Mouse (Mus musculus): ENCODE measurements at regions not wholly inside any gene's neighbourhood (a gene's known extent, or its start where the extent isn't known, plus 50 kb on each side); places are given as distances from the start of the nearest gene placed in this dataset.
"Not testable (repeated sequence)": the region's sequence is repeated elsewhere in the genome, so short reads cannot be mapped to it uniquely, and the experiment has no call there.

DNA sequence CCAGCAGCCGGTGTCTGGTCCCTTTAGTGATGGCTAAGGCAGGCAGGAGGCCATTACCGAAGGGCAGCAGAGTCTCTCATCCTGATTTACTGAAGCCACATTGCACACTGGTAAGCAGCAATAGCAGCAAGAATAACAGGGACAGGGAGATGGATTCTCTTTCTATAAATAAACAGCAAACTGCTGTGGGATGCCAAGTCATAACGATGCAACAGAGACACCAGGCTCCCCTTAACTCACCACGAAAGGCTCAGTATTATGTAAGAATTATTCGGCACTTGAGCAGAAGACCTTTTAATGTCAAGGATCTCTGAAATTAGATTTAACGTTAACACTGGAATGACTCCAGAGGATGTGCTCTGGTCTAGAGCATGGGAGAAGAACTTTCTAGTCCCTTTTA lies 202.1 kb downstream of the Ddx10 start:
- no peak for DNase-seq

DNA sequence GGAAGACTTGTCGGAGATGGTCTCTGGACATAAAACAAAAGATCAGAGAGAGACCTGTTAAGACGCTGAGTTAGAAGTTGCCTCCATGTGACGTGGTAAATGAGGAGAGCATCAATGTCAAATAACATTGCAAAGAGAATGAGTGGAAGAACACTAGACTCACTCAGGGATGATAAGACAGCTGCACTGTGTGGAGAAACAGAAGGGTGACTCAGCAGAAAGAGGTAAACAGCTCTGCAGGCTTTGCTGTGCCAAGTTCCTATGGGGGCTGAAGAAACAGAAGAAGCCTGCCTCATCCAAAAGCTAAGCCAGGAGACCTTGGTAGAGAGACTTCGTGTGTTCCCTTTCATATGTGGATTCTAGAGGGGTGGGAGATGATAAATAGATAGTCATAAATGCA lies 214.1 kb downstream of the Ddx10 start:
- DNase-seq = no peak

DNA sequence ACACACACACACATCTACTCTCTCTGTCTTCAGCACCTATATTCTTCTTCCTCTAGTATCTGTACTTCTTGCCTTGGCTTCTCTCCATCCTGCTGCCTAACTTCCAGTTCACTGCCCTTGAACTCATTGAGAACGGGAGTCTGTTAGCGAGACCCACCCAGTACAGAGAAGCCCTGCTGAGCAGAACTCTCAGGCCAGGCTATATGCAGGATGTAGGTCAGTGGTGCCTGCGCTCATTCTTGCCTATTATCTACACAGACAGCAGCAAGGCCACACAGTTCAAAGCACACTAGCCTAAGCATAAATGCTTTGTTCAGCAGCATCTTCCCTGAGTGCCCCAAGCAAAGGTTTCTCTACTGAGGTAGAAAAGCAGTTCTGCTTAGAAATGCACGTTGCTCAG lies 225.8 kb downstream of the Ddx10 start:
- no peak for DNase-seq

DNA sequence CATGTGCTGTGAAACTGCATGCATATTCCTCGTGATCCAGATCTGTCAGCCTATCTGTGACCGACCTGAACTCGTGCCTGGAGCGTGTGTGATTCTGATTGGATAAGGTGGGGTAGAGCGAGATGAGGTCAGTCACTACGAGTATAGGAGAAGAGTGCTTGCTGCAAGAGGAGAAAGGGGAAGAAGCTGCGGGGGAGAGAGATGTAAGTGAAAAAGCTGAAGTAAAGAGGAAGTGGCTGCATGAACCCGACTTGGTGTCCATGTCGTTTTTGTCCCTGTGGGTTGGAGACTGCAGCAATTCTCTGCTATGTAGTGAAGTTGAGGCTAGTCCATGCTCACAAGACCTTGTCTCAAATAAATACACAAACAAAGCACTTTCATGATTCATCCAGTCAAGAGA lies 237.1 kb downstream of the Ddx10 start:
- no peak for DNase-seq

DNA sequence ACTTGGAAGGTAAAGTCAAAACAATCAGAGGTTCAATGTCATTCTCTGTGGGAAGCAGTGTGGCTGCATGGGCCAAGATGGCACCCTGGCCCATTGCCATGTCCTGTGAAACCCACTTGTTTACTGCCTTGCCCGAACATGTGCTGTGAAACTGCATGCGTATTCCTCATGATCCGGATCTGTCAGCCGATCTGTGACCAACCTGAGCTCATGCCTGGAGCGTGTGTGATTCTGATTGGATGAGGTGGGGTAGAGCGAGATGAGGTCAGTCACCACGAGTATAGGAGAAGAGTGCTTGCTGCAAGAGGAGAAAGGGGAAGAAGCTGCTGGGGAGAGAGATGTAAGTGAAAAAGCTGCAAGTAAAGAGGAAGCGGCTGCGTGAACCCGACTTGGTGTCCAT lies 240.5 kb downstream of the Ddx10 start:
- DNase-seq = peak; percentile 4 to 8

DNA sequence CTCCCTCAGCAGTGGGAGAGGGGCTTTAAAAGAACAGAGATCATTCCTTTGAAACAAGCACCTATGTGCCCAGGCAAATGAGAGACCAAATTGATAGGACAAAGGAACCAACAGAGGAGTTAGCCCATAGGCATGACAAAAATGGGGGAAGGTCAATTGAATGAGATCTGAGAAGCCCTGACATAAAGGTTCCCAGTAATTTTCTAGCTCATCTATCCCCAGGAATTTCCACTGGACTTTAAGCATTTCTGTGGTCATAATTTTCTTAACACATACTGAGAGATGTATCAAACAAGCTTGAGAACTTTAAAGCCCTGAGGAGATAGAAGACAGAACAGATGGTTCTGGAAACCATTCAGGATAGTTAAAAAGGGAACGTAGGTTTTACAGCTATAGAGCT lies 241.8 kb downstream of the Ddx10 start:
- no peak for DNase-seq

DNA sequence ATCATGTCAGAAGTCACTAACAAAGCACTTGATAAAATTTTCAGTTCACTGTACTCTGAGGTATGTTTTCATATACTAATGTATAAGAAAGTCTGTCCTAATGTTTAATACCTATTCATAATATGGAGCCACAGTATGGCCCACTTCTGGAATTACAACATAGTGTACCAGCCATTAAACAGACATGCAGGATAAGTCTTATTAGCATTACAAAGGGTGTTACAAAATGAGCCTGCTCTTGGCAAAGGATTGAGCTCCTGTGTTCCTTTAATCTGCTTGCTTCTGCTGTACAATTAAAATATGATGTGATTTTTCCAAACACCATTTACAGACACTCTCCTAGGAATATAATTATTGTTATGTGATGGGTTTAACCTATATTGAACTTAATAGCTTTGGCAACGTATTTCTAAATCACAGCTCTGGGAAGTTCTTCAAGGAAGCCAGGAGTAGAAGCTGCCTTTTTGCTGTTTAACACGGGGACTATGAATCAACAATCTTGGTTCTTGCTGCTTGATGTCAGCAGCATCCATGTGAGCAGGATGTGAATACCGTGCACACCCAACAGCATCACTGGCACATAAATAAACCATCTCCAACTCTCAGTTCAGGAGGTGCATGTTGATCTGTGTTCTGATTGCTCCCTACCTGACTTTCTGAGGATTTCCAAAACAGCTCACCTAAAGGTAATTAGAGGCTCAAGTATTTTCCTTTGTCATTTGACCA lies 243.4 kb downstream of the Ddx10 start:
- DNase-seq = no peak

DNA sequence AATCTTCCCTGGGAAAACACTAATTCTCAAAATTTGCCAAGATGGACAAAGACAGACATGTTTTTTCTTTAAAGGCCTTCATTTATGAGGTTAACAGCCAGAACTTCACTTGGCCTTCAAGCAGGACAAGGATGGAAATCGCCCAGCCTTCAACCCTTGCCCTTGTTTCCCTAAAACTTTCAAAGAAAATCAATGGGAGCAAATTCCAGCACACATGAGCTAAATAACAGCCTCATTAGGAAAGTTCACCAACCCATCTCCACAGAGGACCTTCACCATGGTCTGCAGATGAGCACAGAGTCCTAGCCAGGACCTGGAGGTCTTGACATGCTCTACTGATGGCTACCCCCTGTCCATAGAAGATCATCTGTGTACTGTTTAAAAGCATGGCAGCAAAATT lies 271.8 kb downstream of the Ddx10 start:
- no peak for DNase-seq

DNA sequence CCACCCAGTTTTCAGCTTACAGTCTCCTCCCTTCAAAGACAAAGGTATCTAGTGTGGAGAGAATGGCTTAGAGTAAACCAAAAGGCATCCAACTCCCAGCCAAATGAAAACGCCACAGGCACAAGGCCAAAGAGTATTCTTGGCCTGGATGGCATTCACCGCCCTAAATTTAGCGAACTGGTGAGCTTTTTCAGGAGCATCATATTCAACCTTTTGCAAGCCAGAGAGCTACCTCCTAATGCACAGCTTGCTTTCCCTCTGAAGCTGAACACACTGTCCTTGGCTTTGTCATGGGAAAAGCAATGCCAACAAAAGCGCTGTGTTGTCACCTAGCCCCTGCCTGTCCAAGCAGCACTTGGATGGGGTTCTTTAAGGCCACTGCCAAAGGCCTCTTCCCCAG lies 282.2 kb downstream of the Ddx10 start:
- peak; percentile 71 to 79 for DNase-seq

DNA sequence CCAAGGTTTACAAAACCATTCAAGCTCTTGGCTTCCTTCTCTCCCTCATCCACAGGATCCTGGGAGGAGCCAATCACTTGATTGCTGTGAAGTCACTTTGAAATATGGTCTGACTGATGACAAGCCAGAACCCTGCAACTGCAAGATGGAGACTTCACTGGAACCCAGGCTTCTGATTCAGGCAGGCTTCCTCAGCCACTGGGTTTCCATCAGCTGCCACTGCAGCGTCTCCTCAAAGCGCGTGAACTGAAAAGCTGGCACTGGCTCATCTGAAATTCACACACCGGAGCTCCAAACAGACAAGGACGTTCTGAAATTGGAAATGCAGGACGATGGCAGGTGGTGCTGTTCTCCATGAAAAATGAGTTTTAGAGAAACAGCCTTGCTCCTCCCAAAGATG lies 280.1 kb upstream of the AI593442 start:
- peak; percentile 82 to 87 for DNase-seq

DNA sequence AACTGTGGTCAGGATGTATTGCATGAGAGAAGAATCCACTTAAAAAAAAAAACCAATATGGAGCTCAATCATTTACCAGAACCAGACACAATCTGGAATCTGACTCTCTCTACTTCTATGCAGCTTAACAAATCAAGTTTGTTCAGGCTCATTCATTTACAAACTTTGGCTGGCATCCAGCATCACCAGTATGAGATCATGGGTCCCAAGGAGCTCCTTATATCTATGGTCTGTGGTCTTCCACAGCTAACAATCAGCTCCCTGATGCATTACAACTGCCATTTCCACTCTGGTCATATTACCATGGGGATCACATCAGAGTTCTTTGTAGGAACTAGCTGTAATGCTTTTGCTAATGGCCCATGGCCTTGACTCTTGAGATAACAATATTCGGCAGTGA lies 277.7 kb upstream of the AI593442 start:
- no peak for DNase-seq

DNA sequence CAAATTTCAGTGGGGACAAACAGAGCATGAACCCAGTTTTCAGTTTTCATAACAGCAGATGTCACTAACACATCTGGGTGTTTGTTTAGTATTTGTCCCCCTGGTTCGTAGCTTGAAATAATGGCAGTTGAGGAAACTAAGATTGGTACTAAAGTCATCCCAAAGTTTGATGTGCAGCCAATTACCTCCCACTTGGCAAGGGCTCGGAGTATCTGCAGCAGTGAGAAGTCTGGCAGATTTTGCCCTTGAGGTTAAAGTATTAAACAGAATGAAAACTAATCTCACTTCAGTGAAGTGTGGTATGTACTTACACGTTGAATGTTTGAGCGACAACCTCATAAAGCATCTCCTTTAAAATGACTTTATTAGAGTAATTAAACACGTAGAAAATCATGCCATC lies 264.5 kb upstream of the AI593442 start:
- peak; percentile 56 to 61 for DNase-seq

DNA sequence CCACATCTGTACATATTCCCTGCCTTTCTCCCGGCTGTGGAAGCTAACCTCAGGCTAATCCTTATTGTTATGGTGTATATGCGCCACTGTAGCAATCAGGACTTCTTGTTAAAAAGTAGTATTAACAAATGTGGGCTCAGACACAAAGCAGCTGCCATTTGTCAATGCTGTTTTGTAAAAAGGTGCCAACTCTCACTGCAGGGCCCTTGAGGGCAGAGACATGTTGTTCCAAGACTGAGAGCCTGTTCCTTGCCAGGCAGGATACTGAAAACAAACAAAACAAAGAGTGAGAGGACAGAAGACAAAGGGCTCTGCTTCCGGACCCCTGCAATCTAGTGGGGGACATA lies 262.0 kb upstream of the AI593442 start:
- peak; percentile 50 to 53 for DNase-seq

DNA sequence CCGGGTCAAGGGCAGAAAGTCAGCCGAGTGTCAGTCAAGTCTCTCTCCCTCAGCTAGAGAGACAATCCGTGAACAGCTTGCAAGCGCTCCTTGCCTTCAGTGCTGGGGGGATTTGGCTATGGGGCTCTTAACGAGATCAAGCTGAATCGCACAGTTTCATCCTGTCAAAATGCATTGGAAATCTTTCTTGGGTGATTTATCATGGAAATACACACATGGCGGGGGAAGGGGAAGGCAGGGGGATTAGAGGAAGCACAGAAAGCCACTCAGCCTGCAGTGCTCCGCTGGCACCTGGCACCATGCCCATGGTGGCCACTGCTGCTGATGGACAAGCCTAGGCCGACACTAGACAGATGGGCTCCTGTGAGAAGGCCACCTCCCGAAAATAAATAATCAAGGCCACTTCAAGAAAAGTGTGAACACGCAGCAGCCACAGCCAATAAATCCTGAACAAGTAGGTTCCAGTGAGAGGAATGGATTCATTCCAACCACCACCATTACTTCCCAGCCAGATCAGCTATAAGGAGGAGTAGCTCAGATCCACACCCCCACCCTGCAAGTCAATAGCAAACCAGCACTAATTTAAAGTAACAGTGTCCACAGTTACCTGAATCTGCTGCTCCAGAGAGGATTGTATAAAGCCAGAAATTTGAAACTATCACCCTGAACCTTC lies 261.5 kb upstream of the AI593442 start:
- DNase-seq = peak; percentile 95 to 98

DNA sequence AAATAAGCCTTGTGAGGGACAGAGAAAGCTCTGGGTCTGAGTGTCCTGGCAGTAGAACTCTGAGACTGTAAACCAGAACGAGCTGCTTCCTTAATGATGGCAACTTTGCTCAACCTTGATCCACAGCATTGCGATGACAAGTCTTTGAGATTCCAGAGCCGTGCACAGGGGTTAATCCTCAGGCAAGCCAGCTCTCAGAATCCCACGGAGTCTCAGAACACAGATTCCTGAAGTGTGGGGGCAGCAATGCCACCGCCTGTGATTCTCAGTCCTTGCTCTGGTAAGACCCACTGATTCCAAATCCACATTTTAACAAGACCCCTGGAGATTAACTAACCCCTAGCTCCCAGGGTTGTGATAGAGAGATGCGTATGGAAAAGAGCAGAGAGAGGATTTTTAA lies 255.5 kb upstream of the AI593442 start:
- no peak for DNase-seq

DNA sequence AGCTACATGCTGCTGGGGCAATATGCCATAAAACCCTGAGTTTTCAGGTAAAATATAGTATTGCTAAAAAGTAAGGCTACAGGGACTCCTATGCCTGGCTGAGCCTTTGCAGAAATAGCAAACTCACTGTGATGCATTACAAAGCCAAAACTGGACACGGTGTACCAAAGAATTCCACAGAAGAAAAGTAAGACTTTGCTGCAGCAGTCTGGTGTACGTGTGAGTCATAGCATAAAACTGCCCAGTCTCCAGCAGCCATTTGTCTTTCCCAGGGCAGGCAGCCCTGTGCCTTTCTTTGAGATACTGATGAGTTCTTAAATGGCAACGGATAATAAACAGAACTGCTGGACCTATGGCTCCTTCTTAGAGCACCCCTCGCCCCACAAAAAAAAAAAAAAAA lies 237.9 kb upstream of the AI593442 start:
- DNase-seq = no peak

DNA sequence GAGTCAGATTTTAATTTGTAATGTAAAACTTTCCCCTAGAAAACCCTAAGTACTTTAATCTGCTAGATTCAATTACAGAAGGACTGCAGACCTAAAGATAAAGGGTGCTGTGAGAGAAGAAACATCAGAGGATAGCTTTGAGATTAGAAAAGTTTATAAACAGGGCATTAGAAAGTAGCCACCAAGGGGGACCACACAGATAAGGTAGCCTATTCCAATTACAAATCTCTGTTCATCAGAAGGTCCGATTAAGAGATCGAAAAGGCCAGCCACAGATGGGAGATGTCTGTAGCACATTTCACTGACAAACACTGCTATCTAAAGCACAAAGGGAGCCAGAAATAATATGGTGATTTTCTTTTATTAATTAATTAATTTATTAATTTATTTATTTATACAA lies 209.1 kb upstream of the AI593442 start:
- DNase-seq = not testable (repeated sequence)

DNA sequence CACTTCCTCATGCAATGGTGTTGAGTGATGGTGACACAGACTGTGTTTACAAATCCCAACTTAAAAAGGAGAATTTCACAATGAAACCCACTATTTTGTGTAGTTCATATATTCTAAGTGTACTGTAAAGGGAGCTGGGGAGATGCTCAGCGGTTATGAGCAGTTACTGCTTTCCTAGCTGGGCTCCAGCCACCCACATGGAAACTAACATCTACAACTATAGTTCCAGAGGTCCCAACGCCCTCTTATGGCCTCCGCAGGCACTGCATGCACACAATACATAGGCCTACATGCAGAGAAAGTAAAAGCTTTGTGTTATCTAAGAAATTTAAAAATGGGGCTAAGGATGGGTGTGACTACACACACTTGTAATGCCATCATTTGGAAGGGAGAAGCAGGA lies 208.4 kb upstream of the AI593442 start:
- DNase-seq = not testable (repeated sequence)

DNA sequence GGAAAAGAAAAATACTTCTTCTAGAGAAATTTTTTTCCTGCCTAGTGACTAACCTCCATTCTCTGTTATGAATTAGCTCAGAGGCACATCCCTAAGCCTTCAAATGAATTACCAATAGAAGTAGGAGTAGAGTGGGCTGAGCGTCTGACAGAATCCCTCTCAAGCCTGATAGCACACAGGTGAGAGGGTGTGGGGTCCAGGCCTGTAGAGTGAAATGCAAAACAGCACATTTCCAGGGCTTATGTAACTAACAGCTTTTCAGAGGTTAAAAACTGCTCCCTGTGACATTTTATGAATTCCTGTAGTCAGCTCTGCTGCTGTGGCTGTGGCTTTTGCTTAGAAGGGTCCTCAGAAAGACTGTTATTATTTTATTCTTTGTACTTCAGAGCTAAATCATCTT lies 187.7 kb upstream of the AI593442 start:
- DNase-seq = no peak

DNA sequence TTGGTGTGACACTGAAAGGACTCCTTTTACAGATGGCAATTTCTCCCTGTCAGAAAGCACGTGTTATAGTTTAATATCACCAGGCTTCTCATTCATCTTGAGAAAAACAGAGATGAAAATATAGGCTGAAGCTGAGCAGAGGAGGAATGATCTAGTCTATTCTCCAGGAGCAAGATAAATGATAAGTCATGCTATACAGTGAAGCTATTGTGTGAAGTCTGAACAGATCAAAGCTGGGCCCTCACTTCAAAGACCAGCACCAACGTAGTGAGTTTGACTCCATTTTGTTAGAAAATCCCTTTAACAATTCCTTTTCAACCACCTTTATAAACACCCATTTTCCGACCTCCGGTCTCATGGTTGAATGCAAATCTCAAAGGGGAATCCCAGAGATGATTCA lies 180.7 kb upstream of the AI593442 start:
- DNase-seq = no peak

DNA sequence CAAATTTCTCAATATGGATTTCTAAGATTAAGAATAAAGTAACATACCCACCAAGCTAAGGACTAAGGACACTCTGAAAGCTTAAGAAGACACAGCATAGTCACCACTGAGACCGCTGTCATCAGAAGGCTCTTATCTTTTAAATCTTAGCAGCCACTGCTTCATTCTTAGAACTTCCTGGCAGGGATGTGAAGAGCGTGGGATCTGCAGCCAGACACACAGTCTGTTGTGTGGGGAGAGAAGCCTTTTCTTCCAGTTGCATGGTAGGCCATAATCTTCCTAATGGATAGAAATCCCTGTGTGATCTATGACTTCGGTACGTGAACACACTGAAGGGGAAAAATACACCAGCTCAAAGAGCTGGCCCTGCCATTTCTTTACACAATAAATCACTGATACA lies 178.8 kb upstream of the AI593442 start:
- DNase-seq = no peak

DNA sequence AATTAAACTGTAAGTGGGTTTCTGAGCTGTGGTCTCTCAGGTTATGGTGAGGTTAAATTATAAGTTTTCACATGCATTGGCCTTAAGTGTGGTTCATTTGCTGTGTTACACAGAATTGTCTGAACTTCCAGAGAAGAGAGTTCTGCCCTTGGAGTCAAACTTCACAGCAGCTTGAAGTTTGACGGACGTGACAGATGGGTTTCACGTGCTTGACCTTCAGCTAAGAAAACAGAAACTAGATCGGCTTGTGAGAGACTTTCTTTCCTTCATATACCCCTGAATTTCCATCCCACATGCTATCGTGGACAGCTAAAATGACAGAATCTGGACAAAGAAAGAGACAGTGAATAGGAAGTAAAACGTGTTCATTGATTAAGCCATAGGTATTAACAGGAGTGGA lies 173.8 kb upstream of the AI593442 start:
- no peak for DNase-seq

DNA sequence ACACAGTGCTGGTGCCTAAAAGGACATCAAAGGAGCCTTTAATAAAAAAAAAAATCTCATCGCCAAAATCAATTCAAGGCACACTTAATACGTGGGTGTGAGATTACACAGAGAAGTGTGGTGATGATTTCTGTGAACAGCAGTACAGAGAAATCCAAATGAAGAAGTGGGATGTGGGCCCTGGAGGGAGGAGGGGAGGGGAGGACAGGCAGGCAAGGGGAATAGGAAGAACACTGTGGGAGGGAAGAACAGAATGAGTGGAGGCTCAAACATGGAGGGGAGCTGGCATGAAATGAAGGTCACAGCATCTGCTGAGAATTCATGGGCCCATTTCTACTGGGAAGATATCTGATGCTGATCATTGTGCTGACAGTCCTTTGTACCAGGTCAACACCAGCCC lies 171.0 kb upstream of the AI593442 start:
- DNase-seq = no peak

DNA sequence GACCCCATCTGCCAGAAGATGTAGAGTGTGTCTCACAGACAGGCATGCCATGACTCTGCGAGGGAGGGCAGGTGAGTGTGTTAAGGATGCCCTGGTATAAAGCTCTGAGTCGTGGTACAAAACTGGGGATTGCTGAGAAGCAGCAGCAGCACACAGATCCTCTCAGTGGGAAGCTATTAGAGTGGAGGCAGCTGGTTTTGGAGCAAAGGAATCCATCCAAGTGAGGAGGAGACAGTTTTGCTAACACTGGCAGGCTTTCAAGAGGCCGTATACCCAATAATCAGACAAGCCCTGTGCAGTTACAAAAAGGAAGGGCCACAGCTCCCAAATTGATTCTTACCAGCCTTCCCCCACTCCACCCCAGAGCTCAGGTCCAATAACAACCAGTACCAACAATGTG lies 170.4 kb upstream of the AI593442 start:
- peak in 1 of 2 experiments; percentile 19 for DNase-seq

DNA sequence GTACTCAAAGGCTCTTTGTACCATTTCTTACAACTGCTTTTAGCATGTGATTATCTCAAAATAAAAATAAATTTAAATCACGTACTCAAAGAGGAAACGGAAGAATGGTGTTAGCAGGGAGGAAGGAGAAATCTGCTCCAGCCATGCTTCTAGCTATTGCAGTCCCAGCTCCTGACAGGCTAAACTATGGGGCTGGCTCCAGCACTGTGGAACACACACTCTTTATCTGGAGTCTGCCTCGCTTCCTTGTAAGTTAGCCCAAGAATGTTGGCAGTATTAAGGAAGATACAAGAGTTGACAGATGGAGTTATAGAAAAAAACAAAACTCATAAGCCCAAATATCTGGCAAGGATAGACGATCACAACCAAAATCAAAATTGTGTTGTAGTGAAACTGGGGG lies 161.5 kb upstream of the AI593442 start:
- DNase-seq = no peak

All from cerebellum, postnatal 10 days (tissue).